Mouse (Mus musculus) hindbrain, postnatal 0 days (tissue): ENCODE measurements around the gene Man2a1. TPM values are rescaled to one million over a fixed set of nuclear protein-coding genes. Genes with fewer than 3 reads are reported as not detected.

Source experiments
- ATAC-seq: fragments of 200-750 bp; cut with Nextera tagmentation; 2 replicates; pipeline ENCODE4 v1.8.0; 2017; ENCODE audit warnings: mild to moderate bottlenecking, moderate TSS enrichment, moderate library complexity
- DNase-seq: peaks from one replicate; pipeline ENCODE4 v3.0.0-alpha.2; 2015; ENCODE audit warnings: low spot score
- H3K27ac ChIP-seq: fragments of 300-500 bp; sonication (generic); 2 replicates; pipeline ENCODE4 v1.5.1; 2014; ENCODE audit warnings: mild to moderate bottlenecking
- H3K27me3 ChIP-seq: fragments of 300-500 bp; sonication (generic); 2 replicates; pipeline ENCODE4 v1.6.1; 2014; ENCODE audit warnings: low read length, mixed read lengths; ENCODE audit not compliant: insufficient read depth
- H3K36me3 ChIP-seq: fragments of 300-500 bp; sonication (generic); 2 replicates; pipeline ENCODE4 v1.6.1; 2014; ENCODE audit warnings: low read length, mixed read lengths; ENCODE audit not compliant: insufficient read depth
- H3K4me1 ChIP-seq: fragments of 300-500 bp; sonication (generic); 2 replicates; pipeline ENCODE4 v1.6.1; 2014; ENCODE audit warnings: antibody characterized with exemption, low read length, mixed read lengths; ENCODE audit not compliant: insufficient read depth
- H3K4me2 ChIP-seq: fragments of 300-500 bp; sonication (generic); 2 replicates; pipeline ENCODE4 v1.6.1; 2014; ENCODE audit warnings: low read depth, mild to moderate bottlenecking, low read length, moderate library complexity, mixed read lengths
- H3K4me3 ChIP-seq: fragments of 300-500 bp; sonication (generic); 2 replicates; pipeline ENCODE4 v1.5.1; 2014; ENCODE audit warnings: low read length
- H3K9ac ChIP-seq: fragments of 300-500 bp; sonication (generic); replicated peaks from 2 replicates; pipeline ENCODE4 v1.6.1; 2014; ENCODE audit warnings: mild to moderate bottlenecking, low read length, moderate library complexity, mixed read lengths
- H3K9me3 ChIP-seq: fragments of 300-500 bp; sonication (generic); 2 replicates; pipeline ENCODE4 v1.6.1; 2016; ENCODE audit warnings: low read length, mixed read lengths
- CTCF ChIP-seq: IDR thresholded peaks from 2 replicates; pipeline ENCODE4 v1.5.1; 2016; ENCODE audit warnings: antibody characterized with exemption, control low read depth, low read depth
- WGBS: fragments of 180-500 bp; shearing (Covaris S2); extraction: QIAGEN DNeasy Blood & Tissue Kit; methylation state at CpG from one replicate; pipeline ENCODE4 v1.1.7; 2014; 5-methylcytosine and 5-hydroxymethylcytosine counted together
- polyA plus RNA-seq: library from polyadenylated mRNA; unstranded; fragments of >200 nt; fragmentation: Nextera tagmentation; extraction: Ambion mirVana; gene quantifications from 2 replicates; pipeline ENCODE4 v1.2.1, GENCODE M21; 2015
- total RNA-seq: library from RNA; depleted of rRNA; stranded (reverse); fragments of >200 nt; gene quantifications from 2 replicates; pipeline ENCODE4 v1.2.3, GENCODE M21; 2014

The Man2a1 gene
- total and polyA plus RNA-seq, 2 experiments from 2014 or later, result 3.3 to 15.8 TPM

- Histone ChIP-seq H3K36me3 (no peaks in the 10 kb centered on the region), H3K4me1 (no peaks in the 10 kb centered on the region), H3K4me3 (no peak overlapping the region), H3K9ac (no peak overlapping the region), H3K9me3 (no peaks in the 10 kb centered on the region), H3K4me2 (no peak overlapping the region), H3K27me3 (no peaks in the 10 kb centered on the region), H3K27ac (no peak overlapping the region)
- DNase-seq, result no peak
- WGBS, result 80% methylated on average over 7 of the region's 7 CpGs
- no peak for ATAC-seq
- TF ChIP-seq CTCF, result no peak
Observed at GRCm38 (mm10) chr17:64726032-64726431, 125.5 kb downstream of the Man2a1 start.

- H3K4me3 ChIP-seq, result no peak overlapping the region
- no peak overlapping the region for H3K27ac ChIP-seq
- H3K4me1 ChIP-seq, result no peaks in the 10 kb centered on the region
- H3K36me3 ChIP-seq, result no peaks in the 10 kb centered on the region; the same call in 1 of the 2 replicates
- H3K27me3 ChIP-seq, result no peaks in the 10 kb centered on the region
- no peak overlapping the region for H3K4me2 ChIP-seq
- 91% methylated on average over 4 of the region's 4 CpGs for WGBS
- DNase-seq (no peak), ATAC-seq (no peak)
- H3K9me3 ChIP-seq, result no peaks in the 10 kb centered on the region
- H3K9ac ChIP-seq, result no peak overlapping the region
- no peak for TF ChIP-seq CTCF
Observed at GRCm38 (mm10) chr17:64735492-64735891, 135.0 kb downstream of the Man2a1 start.

GRCm38 (mm10) chr17:64737918-64738317 is 137.4 kb downstream of the Man2a1 start:
- TF ChIP-seq CTCF, result no peak
- ATAC-seq, result no peak
- Histone ChIP-seq H3K36me3 (peaks cover 6% of the 10 kb centered on the region), H3K4me2 (no peak overlapping the region), H3K4me3 (no peak overlapping the region), H3K4me1 (no peaks in the 10 kb centered on the region), H3K27ac (no peak overlapping the region), H3K27me3 (no peaks in the 10 kb centered on the region), H3K9ac (no peak overlapping the region), H3K9me3 (no peaks in the 10 kb centered on the region)
- 86% methylated on average over 1 of the region's 1 CpGs for WGBS
- no peak for DNase-seq

- DNase-seq (no peak), ATAC-seq (no peak)
- no peak for TF ChIP-seq CTCF
- Histone ChIP-seq H3K9me3 (no peaks in the 10 kb centered on the region), H3K4me3 (no peak overlapping the region), H3K4me1 (no peaks in the 10 kb centered on the region), H3K9ac (no peak overlapping the region), H3K36me3 (peaks cover 6% of the 10 kb centered on the region), H3K4me2 (no peak overlapping the region), H3K27ac (no peak overlapping the region), H3K27me3 (no peaks in the 10 kb centered on the region)
- 70% methylated on average over 6 of the region's 6 CpGs for WGBS
Observed at GRCm38 (mm10) chr17:64739129-64739528, 138.6 kb downstream of the Man2a1 start.

- Histone ChIP-seq H3K4me2 (no peak overlapping the region), H3K9me3 (no peaks in the 10 kb centered on the region), H3K4me1 (no peaks in the 10 kb centered on the region), H3K27ac (no peak overlapping the region), H3K4me3 (no peak overlapping the region), H3K36me3 (peaks cover 6% of the 10 kb centered on the region), H3K27me3 (no peaks in the 10 kb centered on the region), H3K9ac (no peak overlapping the region)
- TF ChIP-seq CTCF, result no peak
- ATAC-seq (no peak), DNase-seq (no peak)
- 84% methylated on average over 6 of the region's 6 CpGs for WGBS
Observed at GRCm38 (mm10) chr17:64742715-64743605, 142.4 kb downstream of the Man2a1 start.

GRCm38 (mm10) chr17:64743606-64744300 is 143.2 kb downstream of the Man2a1 start:
- no peak overlapping the region for H3K9ac ChIP-seq
- WGBS, result 88% methylated on average over 13 of the region's 13 CpGs
- no peak overlapping the region for H3K4me2 ChIP-seq
- ATAC-seq, result no peak
- H3K4me1 ChIP-seq, result no peaks in the 10 kb centered on the region
- no peaks in the 10 kb centered on the region for H3K27me3 ChIP-seq
- no peak overlapping the region for H3K27ac ChIP-seq
- peaks cover 6% of the 10 kb centered on the region for H3K36me3 ChIP-seq
- no peak for TF ChIP-seq CTCF
- no peak overlapping the region for H3K4me3 ChIP-seq
- no peaks in the 10 kb centered on the region for H3K9me3 ChIP-seq
- DNase-seq, result no peak
